Mouse (Mus musculus) liver, embryonic 14.5 days (tissue): ENCODE measurements around the gene Dock4. TPM values are rescaled to one million over a fixed set of nuclear protein-coding genes. Genes with fewer than 3 reads are reported as not detected.

Experiments
- ATAC-seq: fragments of 200-750 bp; cut with Nextera tagmentation; 2 replicates; pipeline ENCODE4 v1.8.0; 2017; ENCODE audit warnings: moderate number of reproducible peaks, mild to moderate bottlenecking, moderate library complexity; ENCODE audit not compliant: insufficient read depth
- DNase-seq, 3 experiments: peaks; one replicate each; pipeline ENCODE4 v3.0.0-alpha.2; 2012 to 2013; ENCODE audit warnings: low read depth in 3 of 3, low spot score in 3 of 3
- H3K27ac ChIP-seq: fragments of 300-500 bp; sonication (generic); 2 replicates; pipeline ENCODE4 v1.5.1; 2014; ENCODE audit warnings: moderate library complexity, mild to moderate bottlenecking, control low read depth, inconsistent platforms
- H3K27me3 ChIP-seq: fragments of 300-500 bp; sonication (generic); 2 replicates; pipeline ENCODE4 v1.6.1; 2014; ENCODE audit warnings: mild to moderate bottlenecking, low read length, moderate library complexity; ENCODE audit not compliant: control insufficient read depth, insufficient read depth
- H3K36me3 ChIP-seq: fragments of 300-500 bp; sonication (generic); replicated peaks from 2 replicates; pipeline ENCODE4 v1.6.1; 2014; ENCODE audit warnings: low read depth; ENCODE audit not compliant: control insufficient read depth, insufficient read depth
- H3K4me1 ChIP-seq, 2 experiments: fragments of 200-500 bp in 1 of 2; fragments of 300-500 bp in 1 of 2; sonication (generic) in 1 of 2; replicated peaks; 2 replicates each; pipeline ENCODE4 v1.6.1; 2012 to 2014; ENCODE audit warnings: antibody characterized with exemption in 1 of 2, inconsistent platforms in 1 of 2, low read length in 1 of 2; ENCODE audit not compliant: control insufficient read depth in 2 of 2, insufficient read depth in 2 of 2
- H3K4me2 ChIP-seq: fragments of 300-500 bp; sonication (generic); 2 replicates; pipeline ENCODE4 v1.6.1; 2014; ENCODE audit warnings: low read depth, mild to moderate bottlenecking, control low read depth, moderate library complexity
- H3K4me3 ChIP-seq, 2 experiments: fragments of 200-500 bp in 1 of 2; fragments of 300-500 bp in 1 of 2; sonication (generic) in 1 of 2; 2 replicates each; pipeline ENCODE4 v1.5.1; 2012 to 2014; ENCODE audit warnings: low read depth in 2 of 2, low read length in 2 of 2, mild to moderate bottlenecking in 2 of 2, control low read depth in 1 of 2, inconsistent platforms in 1 of 2, moderate library complexity in 1 of 2; ENCODE audit not compliant: insufficient read depth in 1 of 2
- H3K9ac ChIP-seq: fragments of 300-500 bp; sonication (generic); replicated peaks from 2 replicates; pipeline ENCODE4 v1.6.1; 2014; ENCODE audit warnings: mild to moderate bottlenecking, control low read depth, moderate library complexity
- H3K9me3 ChIP-seq: fragments of 300-500 bp; sonication (generic); 2 replicates; pipeline ENCODE4 v1.6.1; 2016; ENCODE audit warnings: low read length, mixed read lengths; ENCODE audit not compliant: control insufficient read depth
- CTCF ChIP-seq: IDR thresholded peaks from 2 replicates; pipeline ENCODE4 v1.5.1; 2016; ENCODE audit warnings: antibody characterized with exemption, low read depth, control low read depth
- EP300 ChIP-seq: IDR thresholded peaks from 2 replicates; pipeline ENCODE4 v1.6.1; 2016; ENCODE audit warnings: antibody characterized with exemption, low read depth
- WGBS: fragments of 180-500 bp; shearing (Covaris S2); extraction: QIAGEN DNeasy Blood & Tissue Kit; methylation state at CpG from one replicate; pipeline ENCODE4 v1.1.7; 2014; ENCODE audit not compliant: insufficient replicate concordance; 5-methylcytosine and 5-hydroxymethylcytosine counted together
- polyA plus RNA-seq, 2 experiments: library from polyadenylated mRNA; depleted of rRNA in 1 of 2; stranded (reverse) in 1 of 2; unstranded in 1 of 2; fragments of >200 nt; fragmentation: Nextera tagmentation in 1 of 2; extraction: Ambion mirVana in 1 of 2; gene quantifications; 2 replicates each; pipeline versions ENCODE4 v1.2.1 to v1.2.3; 2012 to 2014

The Dock4 gene
- polyA plus RNA-seq, 2 experiments, result 0.49 to 0.57 TPM

- no peak overlapping the region for H3K27ac ChIP-seq
- ATAC-seq, result no peak
- WGBS, result 58% methylated on average over 5 of the region's 5 CpGs
Measured at GRCm38 (mm10) chr12:40431075-40431474, 14.7 kb upstream of the Dock4 start.

GRCm38 (mm10) chr12:40434101-40434500 is 11.7 kb upstream of the Dock4 start:
- 59% methylated on average over 3 of the region's 3 CpGs for WGBS
- no peak for ATAC-seq
- no peak for DNase-seq
- Histone ChIP-seq H3K4me1 (peaks cover 0 to 10% of the 10 kb centered on the region in 2 experiments; a peak in 2 of 4 replicates), H3K36me3 (no peaks in the 10 kb centered on the region), H3K27me3 (no peaks in the 10 kb centered on the region), H3K4me2 (no peak overlapping the region), H3K9me3 (no peaks in the 10 kb centered on the region), H3K9ac (no peak overlapping the region), H3K4me3 (no peak overlapping the region), H3K27ac (no peak overlapping the region)
- TF ChIP-seq EP300, result no peak
- TF ChIP-seq CTCF, result no peak

More at GRCm38 (mm10) chr12:40431075-40431474, 14.7 kb upstream of the Dock4 start:
- Histone ChIP-seq H3K4me1 (peaks cover 0 to 7% of the 10 kb centered on the region in 2 experiments; a peak in 2 of 4 replicates), H3K9ac (no peak overlapping the region), H3K9me3 (no peaks in the 10 kb centered on the region), H3K27me3 (no peaks in the 10 kb centered on the region), H3K4me2 (no peak overlapping the region), H3K4me3 (no peak overlapping the region), H3K36me3 (no peaks in the 10 kb centered on the region)
- TF ChIP-seq CTCF, result no peak
- TF ChIP-seq EP300, result no peak
- no peak for DNase-seq

GRCm38 (mm10) chr12:40438049-40438448 is 7.7 kb upstream of the Dock4 start:
- no peak overlapping the region for H3K9ac ChIP-seq
- no peak for ATAC-seq
- H3K9me3 ChIP-seq, result no peaks in the 10 kb centered on the region
- no peak overlapping the region for H3K4me2 ChIP-seq
- WGBS, result 57% methylated on average over 2 of the region's 2 CpGs
- H3K27ac ChIP-seq, result no peak overlapping the region
- H3K27me3 ChIP-seq, result no peaks in the 10 kb centered on the region
- H3K4me3 ChIP-seq, result no peak overlapping the region
- H3K36me3 ChIP-seq, result no peaks in the 10 kb centered on the region
- TF ChIP-seq CTCF (no peak), EP300 (no peak)
- DNase-seq, result no peak
- peaks cover 0 to 6% of the 10 kb centered on the region in 2 experiments; a peak in 1 of 4 replicates for H3K4me1 ChIP-seq

GRCm38 (mm10) chr12:40445206-40445605 is 546 bp upstream of the Dock4 start:
- Histone ChIP-seq H3K27ac (no peak overlapping the region), H3K27me3 (peaks cover 34% of the 10 kb centered on the region), H3K36me3 (no peaks in the 10 kb centered on the region), H3K9me3 (no peaks in the 10 kb centered on the region), H3K4me3 (peak overlapping the region; percentile 82 to 89), H3K4me2 (peak overlapping the region; percentile 88), H3K4me1 (peaks cover 2 to 5% of the 10 kb centered on the region in 2 experiments; a peak in 3 of 4 replicates), H3K9ac (peak overlapping the region; percentile 69)
- 2% methylated on average over 16 of the region's 16 CpGs for WGBS
- ATAC-seq, result peak; percentile 38; the same call in 1 of the 2 replicates
- TF ChIP-seq EP300, result no peak
- no peak for TF ChIP-seq CTCF
- peak in 1 of 3 experiments; percentile 20 for DNase-seq

GRCm38 (mm10) chr12:40446450-40447381 is 964 bp downstream of the Dock4 start:
- Histone ChIP-seq H3K27ac (no peak overlapping the region), H3K9ac (peak overlapping the region; percentile 40), H3K9me3 (no peaks in the 10 kb centered on the region), H3K4me1 (peaks cover 2 to 5% of the 10 kb centered on the region in 2 experiments; a peak in 3 of 4 replicates), H3K4me2 (peak overlapping the region; percentile 88), H3K4me3 (peak overlapping the region; percentile 82 to 89), H3K36me3 (no peaks in the 10 kb centered on the region), H3K27me3 (peaks cover 34% of the 10 kb centered on the region)
- DNase-seq (no peak), ATAC-seq (no peak)
- TF ChIP-seq EP300 (no peak), CTCF (0 out of 2 replicates have a peak, but pooled peaks have one; percentile 2)
- WGBS, result 1% methylated on average over 44 of the region's 44 CpGs
